Mouse (Mus musculus): ENCODE results near the gene Dnm3.

DNA sequence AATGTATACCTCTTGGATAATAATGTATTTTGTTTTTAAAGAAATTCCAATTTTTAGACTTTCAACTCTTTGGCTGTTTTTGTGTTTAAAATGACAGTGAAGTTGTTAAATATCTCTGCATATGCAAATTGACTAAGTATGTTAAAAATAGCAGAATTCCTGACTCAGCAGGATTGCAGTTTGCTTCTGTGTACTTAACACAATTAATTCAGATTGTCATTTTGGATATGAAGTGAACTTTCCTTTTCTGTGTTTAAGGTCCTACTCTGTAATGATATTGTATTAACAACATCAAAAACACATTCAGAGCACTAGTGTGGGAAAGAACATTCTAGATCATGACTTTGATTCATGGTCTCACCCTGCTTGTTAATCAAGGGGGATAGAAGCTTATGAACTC, 255.5 kb downstream of the Dnm3 start:
- no peak for TF ChIP-seq POLR2A (IDR thresholded peaks at IDR 0.05; ENCODE audit: borderline replicate concordance, extremely low read depth, insufficient read depth, insufficient read length, poor library complexity, severe bottlenecking)
- TF ChIP-seq CTCF (IDR thresholded peaks at IDR 0.05; ENCODE audit: borderline replicate concordance, extremely low read depth, insufficient read depth, insufficient read length): no peak
